Mouse (Mus musculus) thymus, postnatal 25 days (tissue): ENCODE measurements around the gene Nob1.

Source experiments
- DNase-seq: peaks from one replicate; pipeline ENCODE4 v3.0.0; 2022

Nob1 gene

GRCm38 (mm10) chr8:107435962-107436831 is 11.3 kb upstream of the Nob1 start, which contains the start of gene Wwp2:
Gene Wwp2, plus strand, starts transcription at chr8:107436365.
- peak; percentile 89 for DNase-seq

GRCm38 (mm10) chr8:107435421-107435961 is 10.6 kb upstream of the Nob1 start:
- DNase-seq = no peak

GRCm38 (mm10) chr8:107430821-107431220 is 6.0 kb upstream of the Nob1 start:
- DNase-seq = no peak

- DNase-seq = no peak
Measured at GRCm38 (mm10) chr8:107425230-107425597, 363 bp upstream of the Nob1 start.

GRCm38 (mm10) chr8:107424176-107424575 is 675 bp downstream of the Nob1 start:
- DNase-seq = no peak

GRCm38 (mm10) chr8:107417001-107417400 is 7.8 kb downstream of the Nob1 start:
- DNase-seq = no peak

GRCm38 (mm10) chr8:107413881-107414280 is 11.0 kb downstream of the Nob1 start:
- no peak for DNase-seq

GRCm38 (mm10) chr8:107412552-107412951 is 12.3 kb downstream of the Nob1 start:
- no peak for DNase-seq

GRCm38 (mm10) chr8:107411391-107411790 is 13.5 kb downstream of the Nob1 start:
- no peak for DNase-seq

- no peak for DNase-seq
Measured at GRCm38 (mm10) chr8:107405935-107406334, 18.9 kb downstream of the Nob1 start.

DNA sequence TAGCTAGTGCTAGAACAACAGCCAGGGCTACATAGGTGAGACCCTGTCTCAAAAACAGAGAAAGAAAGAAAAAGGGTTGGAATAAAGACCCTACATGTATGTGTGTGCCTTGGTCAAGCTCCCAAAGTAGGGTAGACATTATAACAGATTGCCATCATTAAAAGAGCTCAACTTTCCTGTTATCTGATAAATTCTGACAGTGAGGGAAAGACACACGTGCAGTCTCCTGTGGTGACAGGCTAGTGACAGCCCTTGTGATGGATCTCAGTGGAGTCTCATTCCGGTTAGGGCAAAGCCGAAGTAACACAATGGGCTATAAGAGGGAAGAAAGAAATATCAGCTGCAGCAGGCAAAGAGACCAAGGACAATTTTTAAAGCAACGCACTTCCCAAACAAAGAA is 20.8 kb downstream of the Nob1 start:
- no peak for DNase-seq

GRCm38 (mm10) chr8:107403038-107403781 is 21.6 kb downstream of the Nob1 start, which contains the start of gene Nqo1:
Gene Nqo1, minus strand, starts transcription at chr8:107403206.
- DNase-seq = peak; percentile 49

DNA sequence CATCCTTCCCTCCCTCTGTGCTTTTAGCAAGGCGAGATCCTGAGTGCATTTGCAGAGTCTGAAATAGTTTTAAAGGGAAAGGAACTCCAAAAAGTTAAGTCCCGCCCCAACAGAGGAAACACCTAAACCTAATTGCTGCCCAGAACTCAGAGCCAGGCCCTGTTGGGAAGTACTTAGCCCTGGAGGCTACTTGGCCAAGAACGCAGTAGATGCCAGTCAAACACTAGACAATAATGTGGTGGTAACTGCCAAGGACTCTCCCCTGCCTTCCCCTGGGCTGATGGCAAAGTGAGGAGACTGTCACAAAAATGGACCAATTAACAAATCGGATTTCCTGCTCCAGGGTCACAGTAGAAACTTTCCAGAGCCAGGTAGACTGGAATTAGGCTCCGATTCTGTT is 23.0 kb downstream of the Nob1 start:
- no peak for DNase-seq

- DNase-seq = no peak
Measured at GRCm38 (mm10) chr8:107399495-107399894, 25.4 kb downstream of the Nob1 start.

- DNase-seq = no peak
Measured at GRCm38 (mm10) chr8:107397665-107398064, 27.2 kb downstream of the Nob1 start.

DNA sequence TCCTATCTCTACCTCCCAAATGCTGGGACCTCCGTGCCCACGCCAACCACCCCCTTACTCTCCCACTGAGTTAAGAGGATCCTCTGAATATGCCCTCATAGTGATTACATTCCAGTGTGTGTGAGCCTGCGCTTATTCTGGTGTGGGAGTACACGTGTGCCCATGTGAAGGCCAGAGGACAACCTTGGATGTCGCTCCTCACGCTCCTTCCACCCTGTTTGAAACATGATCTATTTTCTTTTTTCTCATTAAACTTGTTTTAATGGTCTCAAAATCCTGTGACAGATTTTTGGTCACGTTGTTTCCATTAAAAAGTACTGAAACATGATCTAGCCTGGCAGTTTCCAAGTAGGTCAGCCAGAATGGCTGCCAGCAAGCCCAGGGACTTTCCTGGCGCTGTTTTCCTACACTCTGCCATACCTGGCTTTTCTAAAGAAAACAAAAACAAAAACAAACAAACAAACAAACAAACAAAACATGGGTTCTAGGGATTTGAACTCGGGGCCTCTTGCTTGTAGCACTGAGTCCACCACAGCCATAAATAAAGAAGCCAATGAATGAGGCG is 28.7 kb downstream of the Nob1 start:
- DNase-seq = no peak

DNA sequence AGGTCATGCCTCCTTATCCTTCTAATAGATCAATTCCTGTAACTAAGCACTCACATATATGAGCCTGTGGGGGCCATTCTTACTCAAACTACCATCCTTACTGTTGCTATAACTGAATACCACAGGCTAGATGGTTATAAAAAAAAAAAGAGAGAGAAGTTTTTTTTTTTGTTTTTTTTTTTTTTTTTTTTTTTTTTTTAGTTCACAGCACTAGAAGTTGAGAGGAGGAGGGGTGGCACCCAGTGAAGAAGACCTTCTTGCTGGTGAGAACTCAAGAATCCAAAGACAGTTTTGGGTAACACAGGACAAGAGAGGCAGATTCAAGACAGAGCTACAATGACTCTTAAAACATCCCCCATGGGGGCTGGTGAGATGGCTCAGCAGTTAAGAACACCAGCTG is 29.5 kb downstream of the Nob1 start:
- DNase-seq = no peak

- DNase-seq = no peak
Measured at GRCm38 (mm10) chr8:107391136-107391516, 33.7 kb downstream of the Nob1 start.

- no peak for DNase-seq
Measured at GRCm38 (mm10) chr8:107390476-107391135, 34.2 kb downstream of the Nob1 start.

- no peak for DNase-seq
Measured at GRCm38 (mm10) chr8:107389557-107389956, 35.3 kb downstream of the Nob1 start.

DNA sequence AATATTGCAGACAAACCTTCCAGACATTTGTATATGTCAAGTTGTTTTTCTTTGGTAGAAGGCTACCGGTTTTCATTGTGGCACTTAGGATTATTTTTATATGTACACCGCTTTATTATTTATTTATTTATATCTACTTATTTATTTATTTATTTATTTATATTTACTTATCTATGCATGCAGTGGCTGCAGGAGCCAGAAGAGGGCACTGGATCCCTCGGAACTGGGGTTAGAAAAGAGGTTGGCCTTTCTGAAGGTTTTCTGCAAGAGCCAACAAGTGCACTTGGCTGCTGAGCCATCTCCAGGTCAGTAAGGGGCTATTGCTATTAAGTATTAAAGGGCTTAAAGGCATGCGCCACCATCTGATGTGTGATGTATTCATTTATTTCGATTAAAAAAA is 37.0 kb downstream of the Nob1 start:
- peak; percentile 12 for DNase-seq

DNA sequence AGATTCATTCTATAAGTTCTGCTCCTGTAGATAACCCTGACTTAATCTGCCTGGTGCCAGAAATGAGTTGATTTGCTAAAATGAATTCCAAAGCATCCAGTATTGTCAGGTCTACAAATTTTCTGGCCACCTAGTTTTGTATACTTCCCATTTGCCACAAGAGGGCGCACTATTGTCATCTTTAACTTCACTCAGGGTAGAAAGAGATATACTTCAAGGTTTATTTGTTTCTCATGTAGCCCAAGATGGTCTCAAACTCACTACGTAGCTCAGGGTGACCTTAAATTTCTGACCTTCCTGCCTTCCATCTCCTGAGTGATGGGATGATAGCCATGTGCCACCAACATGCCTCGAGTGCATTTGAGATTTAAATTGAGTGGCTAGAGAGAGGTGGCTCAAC is 38.2 kb downstream of the Nob1 start:
- no peak for DNase-seq

- no peak for DNase-seq
Measured at GRCm38 (mm10) chr8:107386171-107386570, 38.7 kb downstream of the Nob1 start.
